Mouse (Mus musculus) telencephalon, adult 2 months (tissue): ENCODE results near the gene Tas1r3.

Source experiments
- DNase-seq: peaks from one replicate; pipeline ENCODE4 v3.0.0-alpha.2; 2011; ENCODE audit warnings: low read depth, low spot score

The Tas1r3 gene

DNA sequence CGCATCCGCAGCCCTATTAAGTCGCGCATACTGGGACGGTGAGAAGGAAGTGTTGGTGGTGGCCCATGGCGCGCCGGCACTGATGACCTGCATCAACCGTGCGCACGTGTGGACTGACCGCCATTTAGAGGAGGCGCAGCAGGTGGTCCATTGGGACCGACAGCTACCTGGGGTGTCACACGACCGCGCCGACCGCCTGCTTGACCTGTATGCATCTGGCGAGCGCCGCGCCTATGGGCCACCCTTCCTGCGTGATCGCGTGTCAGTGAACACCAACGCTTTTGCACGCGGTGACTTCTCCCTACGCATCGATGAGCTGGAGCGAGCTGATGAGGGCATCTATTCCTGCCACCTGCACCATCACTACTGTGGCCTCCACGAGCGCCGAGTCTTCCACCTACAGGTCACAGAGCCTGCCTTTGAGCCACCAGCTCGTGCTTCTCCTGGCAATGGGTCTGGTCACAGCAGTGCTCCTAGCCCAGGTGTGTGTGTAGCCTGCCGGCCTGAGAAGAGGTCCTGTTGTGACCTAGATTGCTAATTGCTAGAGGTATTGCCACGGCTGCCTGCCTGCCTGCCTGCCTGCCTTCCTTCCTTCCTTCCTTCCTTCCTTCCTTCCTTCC, 21.4 kb downstream of the Tas1r3 start:
- DNase-seq: no peak

DNA sequence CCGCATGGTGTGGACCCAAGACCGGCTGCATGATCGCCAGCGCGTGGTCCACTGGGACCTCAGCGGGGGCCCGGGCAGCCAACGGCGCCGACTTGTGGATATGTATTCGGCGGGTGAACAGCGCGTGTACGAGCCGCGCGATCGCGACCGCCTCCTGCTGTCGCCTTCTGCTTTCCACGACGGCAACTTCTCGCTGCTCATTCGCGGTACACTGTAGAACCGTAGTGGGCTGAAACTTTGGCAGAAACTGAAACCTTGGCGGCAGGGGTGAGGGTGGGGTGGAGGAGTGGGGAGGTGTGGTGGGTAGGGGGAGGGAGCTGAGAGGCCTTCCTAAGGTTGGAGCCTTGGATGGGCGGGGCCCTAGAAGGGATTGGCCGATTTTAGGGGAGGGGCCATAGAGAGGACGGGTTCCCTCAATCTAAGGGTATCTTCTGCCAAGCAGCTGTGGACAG, 22.1 kb downstream of the Tas1r3 start:
- DNase-seq: no peak

GRCm38 (mm10) chr4:155840076-155841002, 22.8 kb downstream of the Tas1r3 start:
- DNase-seq: no peak

DNA sequence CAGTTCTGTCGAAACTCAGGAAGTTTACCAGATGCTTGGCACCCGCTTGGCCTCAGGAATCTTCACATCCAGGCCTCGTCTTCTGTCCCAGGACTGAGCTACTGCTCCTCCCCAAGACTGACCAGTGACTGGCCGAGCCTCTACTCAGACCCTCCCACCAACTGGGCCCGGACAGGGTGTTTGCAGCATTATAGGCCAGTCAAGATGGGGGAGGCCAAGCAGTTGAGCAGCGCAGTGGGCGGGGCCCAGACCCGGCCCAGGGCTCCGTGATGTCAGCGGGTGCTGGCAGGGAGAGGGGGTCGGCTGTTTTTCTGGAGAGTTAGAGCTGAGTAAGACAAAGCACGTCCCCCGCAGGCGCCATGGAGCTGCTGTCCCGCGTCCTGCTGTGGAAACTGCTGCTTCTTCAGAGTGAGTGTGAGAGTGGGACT, 23.7 kb downstream of the Tas1r3 start, which contains the start of gene Mxra8:
Gene Mxra8, plus strand, starts transcription at position 198 of the 428 bp plus-strand sequence.
- no peak for DNase-seq

DNA sequence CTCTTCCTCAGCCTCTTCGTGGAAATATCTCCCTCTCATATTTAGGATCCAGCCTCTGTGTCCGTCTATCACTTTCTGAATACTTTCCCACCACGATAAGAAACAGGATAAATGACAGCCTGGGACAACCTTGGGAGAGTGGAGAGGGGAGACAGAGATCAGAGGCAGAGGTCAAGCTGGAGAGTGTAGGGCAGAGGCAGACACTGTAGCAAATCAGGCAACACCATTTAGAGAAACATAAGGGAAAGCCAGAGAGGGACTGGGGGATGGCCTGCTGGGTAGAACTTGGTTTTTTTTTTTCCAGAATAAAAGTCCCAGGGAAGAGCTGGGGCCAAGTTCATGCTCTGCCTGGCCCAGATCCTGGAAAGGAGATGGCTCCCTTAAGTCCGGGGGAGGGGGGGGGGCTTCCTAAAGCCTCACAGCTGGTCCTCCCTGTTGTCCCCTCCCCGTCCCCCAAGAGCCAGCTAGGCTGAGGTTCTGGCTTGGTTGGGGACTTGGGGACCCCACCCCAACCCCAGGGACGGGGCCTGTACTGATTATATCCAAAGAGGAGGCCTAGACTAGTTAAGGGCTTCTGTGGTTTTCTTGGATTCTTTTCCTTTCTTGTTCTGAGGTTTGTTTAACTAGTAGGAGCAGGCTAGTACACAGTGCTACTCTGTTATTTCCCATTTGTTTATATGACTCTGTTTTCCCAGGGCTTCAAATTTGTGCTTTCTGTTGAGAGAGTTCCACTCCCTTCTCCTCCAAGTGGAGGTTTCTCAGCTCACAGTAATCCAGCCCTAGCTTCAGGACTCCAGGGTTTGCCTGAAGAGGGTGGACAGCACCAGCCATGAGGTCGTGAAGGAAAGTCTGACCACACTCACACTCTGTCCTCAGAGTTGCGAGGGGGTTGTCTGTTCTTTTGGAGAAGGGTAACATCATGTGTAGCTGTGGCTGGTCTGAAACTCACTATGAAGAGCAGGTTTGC, 24.7 kb downstream of the Tas1r3 start:
- no peak for DNase-seq

DNA sequence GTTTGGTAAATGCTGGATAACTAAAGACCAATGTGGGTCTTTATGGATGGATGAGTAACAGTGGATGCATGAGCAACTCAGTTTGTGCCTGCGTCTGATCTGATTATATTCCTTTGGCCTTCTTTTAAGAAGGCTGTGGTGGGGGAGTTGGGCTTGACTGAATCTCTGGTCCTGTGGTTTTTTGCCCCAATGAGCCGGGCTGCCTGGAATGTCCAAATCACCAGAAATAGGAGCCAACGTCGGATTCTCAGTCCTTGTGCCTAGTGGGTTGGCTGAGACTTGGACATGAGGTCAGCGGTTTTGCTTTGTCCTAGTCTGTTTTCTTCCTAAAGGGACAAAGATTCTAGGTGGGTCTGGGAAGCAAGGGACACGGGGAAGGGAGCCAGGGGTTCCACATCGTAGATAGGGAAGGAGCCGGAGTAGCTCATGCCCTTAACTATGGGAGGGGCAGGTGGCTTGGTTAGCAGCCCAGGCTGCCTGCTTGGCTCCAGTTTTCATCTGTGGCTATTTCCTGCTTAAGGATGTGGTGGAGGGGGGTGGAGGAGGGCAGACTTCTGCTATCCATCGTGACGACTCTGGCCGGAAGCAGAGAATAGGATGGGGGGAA, 25.7 kb downstream of the Tas1r3 start:
- DNase-seq: no peak

DNA sequence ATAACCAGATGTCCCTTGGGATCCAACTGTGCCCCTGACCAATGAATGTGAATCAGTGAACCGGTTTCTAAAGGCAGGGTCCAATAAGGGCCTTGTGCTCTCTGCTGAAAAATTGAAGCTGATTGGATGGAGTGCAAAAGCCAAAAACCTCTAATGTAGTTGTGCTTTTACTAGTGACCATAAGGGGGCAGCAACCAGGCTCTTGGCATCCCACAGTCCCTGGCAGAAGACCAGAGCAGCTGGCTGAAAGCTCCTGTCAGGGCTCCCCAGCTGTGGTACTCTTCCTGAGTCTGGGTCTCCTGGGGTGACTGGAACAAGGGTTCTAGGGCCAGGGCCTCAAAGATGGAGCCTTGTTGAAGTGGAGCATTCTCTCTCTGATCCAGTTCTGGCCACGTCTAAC, 29.3 kb downstream of the Tas1r3 start:
- DNase-seq: peak; percentile 61

DNA sequence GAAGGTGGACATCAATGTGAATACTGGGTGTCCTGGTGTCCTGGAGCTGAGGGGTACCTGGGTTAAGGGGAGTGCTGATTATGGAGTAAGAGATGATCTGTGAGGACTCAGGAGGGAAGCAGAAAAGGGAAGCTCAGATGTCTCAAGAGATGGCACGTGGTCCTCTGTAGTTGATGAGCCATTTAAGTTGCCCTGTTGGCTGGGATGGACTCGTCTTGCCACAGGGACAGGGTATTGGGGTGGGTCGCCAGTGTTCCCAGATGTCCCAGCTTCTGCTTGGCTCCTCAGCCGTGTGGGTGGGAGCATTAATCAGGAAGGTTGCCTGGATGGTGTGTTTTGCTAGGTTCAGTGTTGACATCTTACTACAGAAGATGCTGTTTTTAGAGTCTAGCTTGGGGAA, 29.9 kb downstream of the Tas1r3 start:
- no peak for DNase-seq

- DNase-seq: no peak
These were observed 30.8 kb downstream of the Tas1r3 start for GRCm38 (mm10) chr4:155832321-155832720.

GRCm38 (mm10) chr4:155831831-155832230, 31.3 kb downstream of the Tas1r3 start:
- DNase-seq: no peak

DNA sequence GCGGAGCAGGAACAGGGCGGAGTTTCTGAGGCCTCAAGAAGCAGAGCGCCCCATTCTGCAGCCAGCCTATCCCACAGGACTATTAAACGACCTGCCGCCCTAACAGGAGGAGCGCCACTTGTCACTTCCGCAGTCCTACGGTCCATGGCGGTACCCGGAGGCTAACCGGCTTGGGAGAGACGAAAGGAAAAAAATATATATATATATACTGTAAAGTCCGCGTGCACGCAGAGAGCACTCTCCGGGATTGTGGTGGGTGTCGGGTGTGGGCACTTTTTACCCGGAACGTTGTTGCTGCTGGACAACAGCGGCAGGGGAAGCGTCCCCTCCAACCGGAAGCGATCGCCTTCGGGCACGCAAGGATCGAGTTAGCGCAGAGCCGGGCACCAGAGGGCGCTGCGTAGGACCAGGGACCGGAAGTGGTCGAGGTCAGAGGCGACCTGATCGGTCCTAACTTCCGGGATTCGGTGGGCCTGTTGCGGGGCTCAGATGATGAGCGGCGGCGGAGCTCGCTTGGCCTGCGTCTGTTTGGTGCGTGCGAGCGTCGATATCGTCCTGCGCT, 31.9 kb downstream of the Tas1r3 start, which contains the start of gene Aurkaip1:
Gene Aurkaip1, plus strand, starts transcription at position 68 of the 562 bp plus-strand sequence.
- DNase-seq: peak; percentile 97

DNA sequence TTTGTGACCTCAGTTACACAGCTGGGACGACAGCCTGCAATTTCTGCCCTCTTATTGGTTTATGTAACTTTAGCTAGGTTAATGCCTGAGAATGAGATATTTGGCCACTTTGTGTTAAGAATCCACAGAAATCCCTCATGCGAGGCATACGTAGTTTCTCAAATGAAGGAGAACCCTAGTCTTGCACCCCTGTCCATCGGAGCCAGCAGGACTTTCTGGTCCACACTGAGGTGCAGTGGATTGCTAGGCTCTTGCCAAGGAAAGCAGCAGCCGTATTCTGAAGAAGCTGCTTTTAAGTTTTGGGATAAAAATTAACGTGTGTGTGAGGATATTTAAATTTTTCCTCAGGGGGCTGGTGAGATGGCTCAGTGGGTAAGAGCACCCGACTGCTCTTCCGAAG, 32.6 kb downstream of the Tas1r3 start:
- DNase-seq: no peak

GRCm38 (mm10) chr4:155829866-155830265, 33.3 kb downstream of the Tas1r3 start:
- DNase-seq: no peak

DNA sequence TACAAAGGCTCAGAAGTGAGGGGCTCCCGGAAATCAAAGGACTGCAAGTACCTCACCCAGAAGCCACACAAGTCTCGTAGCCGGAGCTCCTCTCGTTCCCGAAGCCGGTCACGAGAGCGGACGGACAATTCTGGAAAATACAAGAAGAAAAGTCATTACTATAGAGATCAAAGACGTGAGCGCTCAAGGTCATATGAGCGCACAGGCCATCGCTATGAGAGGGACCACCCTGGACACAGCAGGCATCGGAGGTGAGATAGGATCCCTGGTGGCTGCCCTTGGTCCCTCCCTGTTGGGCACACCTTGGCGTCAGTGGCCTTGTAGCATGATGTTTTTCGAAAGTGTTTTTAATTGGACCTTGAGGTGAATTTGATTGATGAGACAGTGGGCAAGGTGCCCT, 39.7 kb downstream of the Tas1r3 start:
- DNase-seq: no peak

DNA sequence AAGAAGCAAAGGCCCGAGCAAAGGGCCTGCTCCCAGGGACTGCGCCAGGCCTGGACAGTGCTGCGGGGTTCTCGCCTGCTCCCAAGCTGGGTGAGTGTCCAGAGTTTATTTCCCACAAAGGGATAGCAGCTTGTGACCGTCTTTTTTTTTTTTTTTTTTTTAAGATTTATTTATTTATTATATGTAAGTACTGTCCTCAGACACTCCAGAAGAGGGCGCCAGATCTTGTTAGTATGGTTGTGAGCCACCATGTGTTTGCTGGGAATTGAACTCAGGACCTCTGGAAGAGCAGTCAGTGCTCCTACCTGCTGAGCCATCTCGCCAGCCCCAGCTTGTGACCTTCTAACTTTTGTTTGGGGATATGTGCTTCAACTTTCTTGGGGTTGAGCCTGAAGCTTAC, 42.1 kb downstream of the Tas1r3 start:
- DNase-seq: no peak

- no peak for DNase-seq
These were observed 45.6 kb downstream of the Tas1r3 start for GRCm38 (mm10) chr4:155817533-155817932.

- no peak for DNase-seq
These were observed 50.4 kb downstream of the Tas1r3 start for GRCm38 (mm10) chr4:155812665-155813181.

DNA sequence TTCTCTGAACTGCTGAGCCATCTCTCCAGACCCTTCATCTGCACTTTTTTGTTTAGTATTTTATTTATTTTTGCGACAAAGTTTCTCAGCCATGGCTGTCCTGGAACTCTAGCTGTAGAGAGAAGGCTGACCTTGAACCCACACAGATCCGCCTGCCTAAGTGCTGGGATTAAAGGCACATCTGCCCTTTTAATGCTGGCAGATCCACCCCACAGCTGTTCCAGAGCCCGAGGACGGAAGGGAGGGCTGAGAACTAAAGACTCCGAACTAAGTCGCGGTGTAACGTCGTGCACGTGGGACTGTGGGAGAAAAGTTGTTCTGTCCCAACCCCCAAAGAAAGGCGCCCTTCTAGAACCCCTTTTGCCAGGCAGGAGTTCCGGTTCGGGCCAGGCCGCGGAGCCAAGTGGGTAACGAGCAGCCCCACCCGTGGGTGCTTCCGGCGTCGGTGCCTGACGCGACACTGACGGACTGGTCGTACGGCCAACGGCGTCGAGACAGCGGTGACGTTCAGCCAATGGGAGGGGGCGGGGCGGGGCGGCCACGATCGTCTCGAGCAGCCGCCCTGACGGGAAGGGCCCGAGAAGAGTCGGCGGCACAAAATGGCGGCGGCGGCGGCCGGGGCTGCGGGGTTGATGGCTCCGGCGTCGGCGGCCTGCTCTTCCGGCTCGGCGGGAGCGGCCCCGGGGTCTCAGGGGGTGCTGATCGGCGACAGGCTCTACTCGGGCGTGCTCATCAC, 51.1 kb downstream of the Tas1r3 start, which contains the start of gene Ccnl2:
Gene Ccnl2, plus strand, starts transcription at position 561 of the 736 bp plus-strand sequence.
- peak; percentile 93 for DNase-seq
